Mouse (Mus musculus): ENCODE data around the gene Inpp4b.

The Inpp4b gene

DNA sequence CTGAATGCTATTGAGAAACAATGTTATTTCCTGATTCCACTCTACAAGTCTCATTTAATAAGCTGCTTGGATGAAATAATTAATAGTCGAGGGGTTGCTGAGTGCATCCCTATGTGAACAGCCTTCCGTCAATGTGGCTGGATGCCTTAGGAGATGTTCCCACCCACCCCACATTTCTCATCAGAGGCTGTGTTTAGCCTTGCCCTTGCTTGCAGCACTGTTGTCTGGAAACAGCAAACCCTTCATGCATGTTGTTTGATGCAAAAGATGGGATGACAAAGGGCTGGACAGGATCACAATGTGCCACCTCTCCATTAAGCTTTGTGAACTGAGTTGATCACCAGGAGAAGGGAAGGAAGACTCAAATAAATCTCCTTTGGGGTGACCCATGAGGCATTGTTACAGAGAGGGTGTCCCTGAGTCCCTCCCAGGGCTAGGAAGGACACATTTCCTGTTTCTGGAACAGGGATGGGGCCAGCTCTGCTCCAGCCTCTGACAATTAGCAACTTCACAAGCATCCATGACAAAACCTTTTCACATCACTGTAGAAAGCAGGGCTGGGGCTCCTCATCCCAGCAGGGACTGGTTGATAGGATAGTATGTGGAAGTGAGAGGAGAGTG, 239.6 kb downstream of the Inpp4b start:
- no peak for DNase-seq (ENCODE audit: low read depth)

DNA sequence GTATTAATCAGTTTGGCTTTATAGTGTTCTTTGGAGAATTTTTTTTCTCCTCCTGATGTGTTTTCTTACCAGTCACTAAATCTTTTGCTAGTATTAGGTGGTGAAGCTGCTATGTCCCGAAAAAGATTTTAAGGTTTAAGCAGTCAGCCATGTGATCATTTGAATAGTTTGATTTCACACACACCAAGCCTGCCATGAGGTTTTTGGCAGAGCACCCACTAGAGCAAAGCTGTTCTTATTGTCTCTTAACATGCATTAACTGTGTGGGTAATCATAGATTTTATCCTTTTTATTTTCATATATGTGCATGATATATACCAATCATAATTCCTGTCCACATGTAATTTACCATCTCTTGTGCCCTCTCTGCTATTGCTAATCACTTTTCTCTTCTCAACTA, 240.6 kb downstream of the Inpp4b start:
- DNase-seq (ENCODE audit: low read depth), result no peak

DNA sequence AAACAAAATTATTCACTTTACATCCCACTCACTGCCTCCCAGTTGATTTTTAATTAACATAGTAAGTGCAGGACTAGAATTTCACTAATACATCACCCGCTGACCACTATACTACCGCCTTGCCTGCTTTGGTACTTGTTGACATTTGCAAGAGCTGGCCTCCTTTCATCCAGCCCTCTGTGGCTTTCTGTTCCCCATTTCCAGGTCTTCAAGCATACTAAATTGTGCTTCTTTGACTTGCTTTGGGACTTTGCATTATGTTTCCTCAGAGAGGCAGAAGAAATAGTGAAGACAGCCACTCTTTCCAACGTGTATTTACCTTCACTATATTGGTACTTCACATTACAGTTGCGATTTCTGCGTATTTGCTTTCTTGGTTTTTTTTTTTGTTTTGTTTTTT, 244.4 kb downstream of the Inpp4b start:
- no peak for DNase-seq (ENCODE audit: low read depth)

DNA sequence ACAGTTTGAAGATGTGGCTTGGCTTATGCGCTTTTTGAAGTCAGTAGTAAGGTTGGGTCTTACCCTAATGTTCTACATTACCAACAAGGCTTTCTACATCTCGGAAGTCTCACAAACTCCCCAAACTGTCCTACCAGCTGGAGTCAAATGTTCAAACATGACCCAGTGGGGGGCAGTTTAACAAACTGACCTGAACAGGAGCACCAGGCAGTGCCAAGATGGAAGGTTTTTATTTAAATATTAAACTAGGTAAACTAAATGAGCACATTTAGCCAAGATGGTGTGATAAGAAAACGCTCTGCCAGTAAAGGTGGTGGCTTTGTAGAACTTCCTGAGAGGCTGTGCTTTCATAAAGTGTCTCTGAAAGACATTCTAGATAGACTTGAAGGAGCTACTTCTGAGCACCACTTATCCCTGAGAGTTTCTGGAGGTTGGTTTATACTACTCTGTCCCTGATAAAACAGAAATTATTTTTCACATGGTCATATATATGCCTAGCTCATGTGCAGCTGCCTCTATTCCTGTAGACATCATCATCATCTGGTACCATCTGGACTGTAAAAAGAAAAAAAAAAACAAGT, 251.9 kb downstream of the Inpp4b start:
- DNase-seq (ENCODE audit: low read depth), result no peak

DNA sequence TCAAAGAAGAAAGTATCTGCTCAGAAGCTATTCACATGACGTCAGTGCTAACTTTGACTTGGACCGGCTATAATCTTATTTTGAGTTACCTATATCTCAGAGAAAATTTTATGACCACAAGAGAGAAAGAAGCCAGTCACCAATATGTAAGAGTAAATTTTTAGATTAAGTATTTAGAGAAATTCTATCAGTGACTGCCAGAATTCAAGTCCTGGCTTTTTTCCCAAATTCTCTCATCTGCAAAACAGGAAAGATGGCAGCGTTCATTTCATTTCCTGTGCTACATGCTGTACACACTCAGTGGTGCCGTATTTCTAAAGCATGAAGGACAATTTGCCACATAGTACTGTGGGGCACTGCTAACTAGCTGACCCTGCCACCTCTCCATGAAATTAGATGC, 256.9 kb downstream of the Inpp4b start:
- DNase-seq (ENCODE audit: low read depth), result no peak

DNA sequence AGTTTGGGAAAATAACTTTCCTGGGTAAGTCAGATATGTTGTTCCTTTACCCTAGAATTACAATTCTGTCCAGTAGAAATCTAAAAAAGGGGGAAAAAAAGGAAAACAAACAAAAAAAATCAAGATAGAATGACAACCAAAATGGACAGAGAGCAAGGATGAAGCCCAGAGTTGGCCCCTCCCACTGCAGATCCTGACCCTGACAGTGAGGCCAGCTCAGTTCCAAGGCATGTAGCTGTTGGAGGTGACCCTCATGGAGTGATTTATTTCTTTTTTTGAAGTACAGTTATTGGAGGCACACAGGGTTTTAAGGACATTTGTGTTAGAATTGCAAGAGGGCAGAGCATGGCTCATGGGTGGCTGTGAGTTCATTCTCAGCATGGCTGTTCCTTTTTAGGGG, 258.8 kb downstream of the Inpp4b start:
- no peak for DNase-seq (ENCODE audit: low read depth)

DNA sequence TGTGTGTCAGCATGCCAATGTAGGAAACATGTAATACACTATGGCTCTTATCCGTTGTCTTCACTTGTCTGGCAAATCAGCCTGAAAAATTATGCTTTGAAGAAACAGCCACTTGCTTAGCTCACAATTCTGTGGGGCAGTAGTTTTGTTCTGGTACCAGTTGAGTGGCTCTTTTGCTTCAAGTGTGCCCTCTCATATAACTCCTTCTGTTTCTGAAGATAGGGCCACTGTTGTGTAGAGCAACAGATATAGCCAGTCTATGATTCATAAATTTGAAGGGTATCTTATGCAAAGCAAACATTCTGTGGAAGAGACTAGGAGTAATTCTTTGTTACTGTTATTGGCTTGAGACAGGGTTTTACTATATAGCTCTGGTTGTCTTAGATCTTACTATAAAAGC, 265.7 kb downstream of the Inpp4b start:
- no peak for DNase-seq (ENCODE audit: low read depth)

DNA sequence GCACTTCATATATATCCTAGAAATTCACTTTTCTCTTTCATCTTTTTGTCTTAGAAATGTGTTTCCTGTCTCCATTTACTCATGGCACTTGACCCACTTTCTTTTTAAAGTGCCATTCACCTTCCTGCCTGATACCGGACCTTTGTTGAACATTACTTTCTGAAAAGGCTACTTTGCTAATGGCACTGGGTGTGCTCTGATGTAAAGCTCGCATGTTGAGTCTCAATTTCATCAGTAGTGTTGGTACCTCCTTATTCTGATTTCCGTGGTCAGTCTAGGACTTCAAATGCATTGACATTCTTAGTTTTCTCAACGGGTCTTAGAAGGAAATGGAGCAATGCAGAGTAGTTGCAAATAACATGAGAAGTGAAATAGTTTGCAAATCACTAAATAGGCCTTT, 266.7 kb downstream of the Inpp4b start:
- DNase-seq (ENCODE audit: low read depth), result no peak

DNA sequence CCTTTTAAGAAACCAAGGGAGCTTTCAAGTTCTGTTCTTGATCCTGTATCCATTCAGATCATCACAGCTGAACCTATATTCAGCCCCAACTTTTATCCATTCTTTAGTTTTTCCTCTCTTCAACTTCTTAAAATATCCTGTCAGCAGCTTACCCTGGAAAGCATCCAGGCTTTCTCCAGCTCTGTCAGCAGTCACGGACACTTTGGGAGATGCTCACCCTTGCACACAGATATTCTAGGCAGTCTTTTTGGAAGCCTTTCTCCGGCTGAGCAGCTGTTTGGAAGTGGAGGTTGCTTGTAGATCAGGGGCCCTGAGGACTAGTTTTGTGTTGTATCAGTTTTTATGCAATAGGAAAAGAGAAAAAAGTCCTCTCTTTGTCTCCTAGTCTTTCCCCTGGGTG, 270.3 kb downstream of the Inpp4b start:
- DNase-seq (ENCODE audit: low read depth), result no peak

DNA sequence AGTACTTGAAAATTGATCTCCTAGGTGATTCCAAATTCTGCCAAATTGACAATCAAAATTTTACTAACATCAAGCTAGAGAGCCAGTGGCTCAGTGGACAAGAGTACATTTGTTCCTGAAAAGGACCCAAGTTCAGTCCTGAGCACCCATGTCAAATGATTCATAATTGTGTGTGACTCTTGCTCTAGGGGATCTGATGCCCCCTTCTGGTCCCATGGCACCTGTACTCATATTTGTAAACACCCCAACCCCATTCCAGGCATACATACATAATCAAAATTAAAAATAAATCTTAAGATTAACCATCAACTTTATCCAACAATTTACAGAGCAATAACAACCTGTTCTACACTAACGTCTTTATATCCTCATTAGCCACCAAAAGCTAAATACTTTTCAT, 271.8 kb downstream of the Inpp4b start:
- no peak for DNase-seq (ENCODE audit: low read depth)

DNA sequence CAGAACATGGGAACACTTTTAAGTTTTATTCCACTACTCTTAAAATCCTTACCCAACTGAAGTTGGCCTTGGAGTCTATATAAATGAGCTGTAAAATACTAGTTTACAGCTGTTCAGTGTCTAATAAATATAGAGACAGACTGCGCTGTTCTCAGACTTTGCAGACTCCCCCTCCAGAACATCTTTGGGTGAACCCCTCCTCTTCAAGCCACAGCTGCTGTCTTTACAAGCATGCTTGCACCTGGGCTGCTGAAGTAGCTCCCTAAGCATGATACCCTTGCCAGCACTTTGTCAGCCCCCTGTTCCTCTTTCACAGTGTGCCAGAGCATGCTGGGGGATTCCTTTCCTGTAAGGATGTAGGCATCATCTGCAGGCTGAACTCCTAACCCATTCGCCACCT, 272.2 kb downstream of the Inpp4b start:
- no peak for DNase-seq (ENCODE audit: low read depth)

DNA sequence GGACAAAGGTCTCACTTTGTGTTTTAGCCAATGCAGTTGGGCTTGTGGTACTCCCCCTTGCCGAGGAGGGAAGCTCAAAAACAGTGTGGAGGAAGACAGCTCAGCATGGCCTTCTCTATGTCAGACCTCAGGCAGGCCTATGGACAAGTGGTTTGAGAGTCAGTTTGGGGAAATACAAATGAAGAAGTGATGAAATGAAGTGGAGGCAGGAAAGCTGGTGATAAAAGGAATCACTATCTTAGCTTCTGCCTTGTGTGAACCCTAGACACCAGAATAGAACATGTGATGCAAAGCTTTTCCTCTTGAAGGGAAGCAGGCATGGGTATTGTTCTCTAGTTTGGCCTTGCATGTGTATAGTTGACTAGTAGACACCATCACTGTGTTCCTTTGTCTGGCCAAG, 273.2 kb downstream of the Inpp4b start:
- DNase-seq (ENCODE audit: low read depth), result no peak

DNA sequence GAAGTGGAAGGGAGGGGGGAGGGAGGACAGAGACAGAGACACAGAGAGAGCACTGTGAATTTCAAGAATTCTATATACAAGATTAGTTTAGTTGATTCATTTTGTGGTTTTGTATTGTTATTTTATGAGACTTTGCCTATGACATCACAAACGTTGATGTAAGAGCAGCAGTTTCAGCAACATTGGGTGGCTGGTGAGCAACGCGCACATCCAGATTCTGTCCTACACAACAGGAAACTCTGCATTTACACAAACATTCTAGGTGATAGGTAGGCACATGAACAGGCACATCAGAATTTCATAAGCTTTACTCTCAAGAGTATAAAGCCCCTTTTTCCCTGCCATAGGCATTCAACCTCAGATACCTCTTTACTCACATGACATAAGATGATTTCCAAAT, 276.6 kb downstream of the Inpp4b start:
- DNase-seq (ENCODE audit: low read depth), result no peak

DNA sequence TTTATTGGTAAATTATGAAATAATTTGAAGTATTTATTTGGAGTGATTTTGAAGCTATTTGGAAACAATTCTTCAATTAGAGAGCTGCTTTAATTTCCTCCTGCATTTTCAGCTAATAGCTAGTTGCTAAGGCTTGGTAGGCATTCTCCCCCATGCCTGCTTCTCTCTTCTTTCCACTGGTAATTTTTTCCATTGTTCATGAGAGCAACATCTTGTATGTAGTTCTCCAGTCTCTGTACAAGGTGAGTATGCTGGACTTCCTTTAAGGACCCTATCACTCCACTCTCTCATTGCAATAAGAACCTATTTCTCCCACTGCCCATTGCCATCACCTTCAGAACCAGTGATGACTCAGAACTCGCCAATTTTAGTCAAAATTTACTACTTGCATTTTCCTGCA, 292.7 kb downstream of the Inpp4b start:
- no peak for DNase-seq (ENCODE audit: low read depth)

DNA sequence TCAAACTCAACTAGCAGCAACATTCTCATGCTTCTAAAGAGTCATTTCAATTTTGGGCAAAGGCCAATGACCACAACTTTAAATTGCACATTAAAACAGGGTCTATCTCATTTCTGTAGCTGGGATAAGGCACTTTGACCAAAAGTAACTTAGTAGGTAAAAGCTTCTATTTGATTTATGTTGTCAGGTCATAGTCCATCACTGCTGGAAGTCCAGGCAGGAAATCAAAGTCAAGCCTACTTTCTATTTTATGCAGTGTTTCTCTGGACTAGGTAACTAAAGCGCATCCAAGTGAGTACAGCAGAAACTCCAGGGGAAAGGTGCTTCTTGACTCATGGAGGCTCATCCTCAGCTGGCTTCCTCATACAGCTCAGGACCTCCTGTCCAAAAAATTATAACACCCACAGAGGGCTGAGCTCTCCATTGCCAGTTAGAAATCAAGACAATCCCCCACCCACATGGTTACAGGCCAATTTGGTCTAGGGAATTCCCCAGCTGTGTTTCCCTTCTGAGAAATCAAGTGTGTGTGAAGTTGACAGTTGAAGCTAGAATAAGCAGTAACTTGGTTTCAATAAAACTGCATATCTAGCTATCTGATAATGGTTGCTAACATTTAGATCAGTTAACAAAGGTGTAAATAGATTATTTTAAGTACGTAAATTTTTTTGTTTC, 293.7 kb downstream of the Inpp4b start:
- DNase-seq (ENCODE audit: low read depth), result no peak

DNA sequence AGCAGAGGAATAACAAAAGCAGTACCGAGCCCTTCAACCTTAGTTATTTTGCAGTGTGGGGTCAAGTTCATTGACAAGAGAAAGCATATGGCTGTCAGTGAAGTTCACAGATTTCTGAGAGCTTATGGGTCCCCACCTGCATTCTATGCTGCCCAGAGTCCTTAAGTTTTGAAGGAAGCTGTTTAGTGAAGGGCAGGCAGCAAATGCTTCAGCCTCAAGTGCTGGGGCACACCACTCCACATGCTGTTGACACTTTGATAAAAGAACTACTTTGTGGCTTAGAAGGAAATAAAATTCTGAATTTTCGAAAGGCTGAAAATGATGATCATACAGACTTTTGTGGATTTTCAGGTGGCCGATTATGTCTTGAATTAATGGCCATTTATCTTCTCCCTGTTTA, 296.1 kb downstream of the Inpp4b start:
- DNase-seq (ENCODE audit: low read depth), result no peak

DNA sequence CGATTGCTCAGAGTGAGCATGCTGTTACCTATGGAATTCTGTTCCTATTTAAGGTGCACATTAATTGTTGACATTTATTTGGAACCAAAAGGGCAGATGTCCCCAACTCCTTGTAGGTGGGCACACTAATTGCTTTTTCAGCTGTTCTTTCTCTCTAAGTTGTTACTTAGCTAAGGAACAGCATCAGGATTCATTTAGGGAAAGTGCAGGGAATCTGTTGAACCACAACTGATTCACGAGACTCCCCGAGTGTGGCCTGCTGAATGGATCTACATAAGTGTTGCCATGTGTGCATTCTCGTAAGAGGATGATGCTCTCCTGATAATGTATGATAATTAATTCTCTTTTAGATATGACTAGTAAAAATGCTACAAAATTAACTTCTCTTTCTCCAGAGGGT, 297.5 kb downstream of the Inpp4b start:
- DNase-seq (ENCODE audit: low read depth), result no peak

DNA sequence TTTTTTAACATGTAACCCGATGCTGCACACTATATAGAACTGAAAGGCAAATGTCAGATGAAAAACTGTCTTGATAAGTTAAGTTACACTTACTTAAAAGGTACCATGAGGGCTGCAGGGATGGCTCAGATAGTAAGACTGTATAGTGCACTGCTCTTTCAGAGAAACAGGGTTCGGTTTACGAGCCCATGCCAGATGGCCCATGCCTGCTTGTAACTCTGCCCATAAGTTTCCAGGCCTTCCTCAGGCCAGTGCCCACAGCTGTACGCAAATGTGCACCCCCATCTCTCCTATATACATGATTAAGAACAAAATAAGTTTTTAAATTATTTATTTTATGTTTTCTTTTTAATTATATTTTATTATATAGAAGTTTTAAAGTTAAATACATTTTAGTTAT, 300.7 kb downstream of the Inpp4b start:
- no peak for DNase-seq (ENCODE audit: low read depth)

DNA sequence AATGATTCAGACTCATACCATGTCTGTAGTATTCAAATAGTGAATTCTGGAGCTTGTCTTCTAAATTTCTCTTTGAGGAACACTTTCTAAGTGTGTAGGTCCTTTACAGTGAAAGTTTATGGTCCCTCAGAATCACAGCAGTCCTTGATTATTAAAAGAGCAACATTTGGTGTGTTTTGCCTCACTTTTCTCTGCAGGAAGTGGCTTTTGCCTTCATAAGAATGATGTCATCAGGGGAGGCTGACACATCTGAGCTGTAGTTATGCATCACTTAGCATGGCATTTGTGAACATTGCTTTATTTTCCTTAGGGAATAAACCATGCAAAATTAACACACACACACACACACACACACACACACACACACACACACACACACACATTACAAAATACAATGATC, 349.8 kb downstream of the Inpp4b start:
- DNase-seq (ENCODE audit: low read depth), result no peak

DNA sequence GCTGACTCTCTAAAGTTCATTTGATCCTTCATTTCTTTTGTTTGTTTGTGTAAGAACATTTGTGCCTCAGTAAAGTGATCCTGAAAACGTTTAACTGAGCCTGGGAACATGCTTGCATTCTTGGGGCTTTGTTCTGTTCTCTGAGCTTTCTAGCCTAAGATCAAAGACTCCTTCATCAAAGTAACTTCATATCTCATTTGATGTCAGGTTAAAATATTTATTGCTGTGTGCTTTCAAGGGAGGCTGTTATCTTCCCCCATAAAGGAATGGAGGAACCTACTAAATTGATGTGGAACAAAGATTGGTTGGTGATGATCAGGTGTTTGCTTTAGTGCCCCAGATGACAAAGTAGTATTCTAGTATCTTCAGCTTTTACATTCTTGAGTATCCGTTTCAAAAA, 352.5 kb downstream of the Inpp4b start:
- no peak for DNase-seq (ENCODE audit: low read depth)

DNA sequence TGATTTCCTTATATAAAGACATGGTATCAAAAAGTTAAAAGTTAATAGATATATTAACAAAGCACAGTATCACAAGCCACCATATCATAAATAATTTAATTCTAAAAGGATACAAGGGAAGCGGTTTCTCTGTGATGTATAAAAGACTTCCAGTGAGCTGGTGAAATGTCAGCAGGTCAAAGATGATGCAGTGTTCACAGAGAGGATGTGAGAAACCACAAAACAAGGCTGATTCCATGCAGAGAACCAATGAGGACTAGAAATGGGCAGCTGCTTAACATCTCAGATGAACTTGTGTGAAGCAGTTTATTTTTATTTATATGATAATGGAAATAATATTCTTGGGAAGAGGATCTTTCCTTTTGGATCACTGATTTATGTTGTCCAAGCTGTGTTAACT, 359.7 kb downstream of the Inpp4b start:
- DNase-seq (ENCODE audit: low read depth), result no peak

DNA sequence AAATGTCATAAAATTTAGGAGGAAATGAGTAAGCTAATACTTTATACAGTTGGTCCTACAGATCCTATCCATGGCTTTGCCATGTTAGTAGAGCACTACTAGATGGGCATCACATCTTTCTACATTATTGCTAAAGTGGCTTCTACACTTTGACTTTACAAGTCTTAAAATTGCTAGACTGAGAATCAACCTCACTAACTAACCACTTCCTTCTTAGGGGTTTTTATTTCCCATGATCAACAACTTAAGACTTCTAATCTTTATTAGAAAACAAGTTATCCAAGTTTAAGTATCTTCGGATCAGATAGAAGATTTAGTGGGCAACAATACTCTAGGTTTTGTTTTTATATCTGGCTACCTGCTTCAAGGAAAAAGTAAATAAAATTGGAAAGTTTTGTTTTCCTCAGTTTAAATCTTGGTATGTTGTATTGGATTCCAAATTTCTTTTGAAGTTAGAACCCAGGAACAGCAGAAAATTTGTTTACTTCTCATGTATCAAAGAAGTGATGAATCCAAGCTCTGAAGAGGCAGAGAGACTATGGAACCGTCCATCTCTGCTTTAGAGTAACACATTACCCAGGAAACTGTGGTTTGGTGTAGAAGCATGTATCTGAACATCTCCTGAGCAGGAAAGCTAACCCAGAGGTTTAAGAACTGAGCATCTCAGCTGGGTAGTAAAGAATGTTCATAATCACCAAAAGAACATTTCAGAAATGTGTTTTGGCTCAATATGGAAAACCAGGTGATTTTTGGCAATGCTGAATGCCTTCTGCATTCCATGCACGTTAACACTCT, 361.4 kb downstream of the Inpp4b start:
- DNase-seq (ENCODE audit: low read depth), result no peak

DNA sequence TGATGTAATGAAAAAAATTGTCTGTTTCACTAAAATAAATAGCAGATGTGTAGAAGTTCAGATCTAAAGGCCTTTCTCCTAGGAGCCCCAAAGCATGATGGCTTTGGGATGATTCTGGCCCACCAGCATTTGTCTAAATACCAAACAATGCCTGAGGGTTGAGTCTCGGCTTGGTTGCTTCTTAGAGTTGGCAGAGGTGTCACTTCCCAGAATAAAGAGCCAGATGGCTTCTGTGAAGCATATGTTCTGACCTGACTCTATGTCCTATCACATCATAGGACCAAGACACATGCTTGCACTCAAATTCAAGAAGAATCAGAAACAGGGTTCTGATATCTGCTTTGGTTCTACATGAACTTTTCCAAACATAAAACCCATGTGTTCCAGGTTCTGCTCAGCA, 365.1 kb downstream of the Inpp4b start:
- no peak for DNase-seq (ENCODE audit: low read depth)
